Mouse (Mus musculus) midbrain, embryonic 14.5 days (tissue): ENCODE data around the gene Nfkbid. TPM values are rescaled to one million over a fixed set of nuclear protein-coding genes. Genes with fewer than 3 reads are reported as not detected.
A peak's percentile ranks its signal among the peaks of the same experiment; 100 is the strongest.

Source experiments
- ATAC-seq: fragments of 200-750 bp; cut with Nextera tagmentation; 2 replicates; pipeline ENCODE4 v1.8.0; 2017; ENCODE audit warnings: moderate number of reproducible peaks, moderate library complexity; ENCODE audit not compliant: low FRiP score, low TSS enrichment
- DNase-seq: peaks from one replicate; pipeline ENCODE4 v3.0.0-alpha.2; 2015
- H3K27ac ChIP-seq: fragments of 300-500 bp; sonication (generic); replicated peaks from 2 replicates; pipeline ENCODE4 v1.5.1; 2014; ENCODE audit warnings: mild to moderate bottlenecking, low read depth, low read length, moderate library complexity
- H3K27me3 ChIP-seq: fragments of 300-500 bp; sonication (generic); 2 replicates; pipeline ENCODE4 v1.6.1; 2014; ENCODE audit warnings: low read length, control low read depth, mixed read lengths; ENCODE audit not compliant: control insufficient read depth, insufficient read depth
- H3K36me3 ChIP-seq: fragments of 300-500 bp; sonication (generic); 2 replicates; pipeline ENCODE4 v1.6.1; 2014; ENCODE audit warnings: low read length, control low read depth; ENCODE audit not compliant: control insufficient read depth, insufficient read depth
- H3K4me1 ChIP-seq: fragments of 300-500 bp; sonication (generic); 2 replicates; pipeline ENCODE4 v1.6.1; 2014; ENCODE audit warnings: mild to moderate bottlenecking, antibody characterized with exemption, low read length, control low read depth; ENCODE audit not compliant: control insufficient read depth, insufficient read depth
- H3K4me2 ChIP-seq: fragments of 300-500 bp; sonication (generic); 2 replicates; pipeline ENCODE4 v1.6.1; 2014; ENCODE audit warnings: mild to moderate bottlenecking, low read length, moderate library complexity
- H3K4me3 ChIP-seq: fragments of 300-500 bp; sonication (generic); replicated peaks from 2 replicates; pipeline ENCODE4 v1.5.1; 2014; ENCODE audit warnings: low read depth, low read length
- H3K9ac ChIP-seq: fragments of 300-500 bp; sonication (generic); replicated peaks from 2 replicates; pipeline ENCODE4 v1.6.1; 2014; ENCODE audit warnings: mild to moderate bottlenecking, low read length, moderate library complexity
- H3K9me3 ChIP-seq: fragments of 300-500 bp; sonication (generic); 2 replicates; pipeline ENCODE4 v1.6.1; 2016; ENCODE audit warnings: low read length, control low read depth, mixed read lengths; ENCODE audit not compliant: control insufficient read depth
- WGBS: fragments of 180-500 bp; shearing (Covaris S2); extraction: QIAGEN DNeasy Blood & Tissue Kit; methylation state at CpG from one replicate; pipeline ENCODE4 v1.1.7; 2014; 5-methylcytosine and 5-hydroxymethylcytosine counted together
- polyA plus RNA-seq: library from polyadenylated mRNA; unstranded; fragments of >200 nt; fragmentation: Nextera tagmentation; extraction: Ambion mirVana; gene quantifications from 2 replicates; pipeline ENCODE4 v1.2.1, GENCODE M21; 2014

Gene Nfkbid
- polyA plus RNA-seq, 1 experiment from 2014 or later = 1.4 TPM

DNA sequence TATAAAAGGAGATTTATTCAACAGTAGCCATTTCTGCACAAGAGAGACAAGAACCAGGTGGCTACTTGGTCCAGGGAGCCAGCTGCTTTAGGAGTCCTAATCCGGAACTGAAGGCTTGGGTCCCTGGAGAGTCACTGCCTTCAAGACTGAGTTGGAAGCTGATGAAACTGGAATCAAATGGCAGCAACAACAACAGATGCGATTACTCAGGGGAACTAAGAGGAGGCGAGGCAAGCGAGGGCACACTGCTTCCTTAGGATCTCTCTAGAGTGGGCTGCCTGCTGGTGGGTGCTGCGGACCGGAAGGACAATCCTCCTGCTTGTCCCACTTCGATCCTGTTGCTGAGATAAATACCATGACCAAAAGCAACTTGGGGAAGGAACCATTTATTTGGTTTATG is 21.9 kb upstream of the Nfkbid start:
- H3K27me3 ChIP-seq = no peaks in the 10 kb centered on the region
- no peaks in the 10 kb centered on the region for H3K36me3 ChIP-seq
- H3K9me3 ChIP-seq = no peaks in the 10 kb centered on the region
- DNase-seq (peak; percentile 32), ATAC-seq (no peak)
- no peak overlapping the region for H3K27ac ChIP-seq
- H3K9ac ChIP-seq = no peak overlapping the region
- 49% methylated on average over 7 of the region's 7 CpGs for WGBS
- H3K4me3 ChIP-seq = no peak overlapping the region
- no peak overlapping the region for H3K4me2 ChIP-seq
- H3K4me1 ChIP-seq = 0 out of 2 replicates have a peak, but pooled peaks cover 3% of the 10 kb centered on the region

GRCm38 (mm10) chr7:30402343-30402742 is 19.2 kb upstream of the Nfkbid start:
- Histone ChIP-seq H3K4me1 (0 out of 2 replicates have a peak, but pooled peaks cover 3% of the 10 kb centered on the region), H3K9me3 (no peaks in the 10 kb centered on the region), H3K36me3 (no peaks in the 10 kb centered on the region), H3K27me3 (no peaks in the 10 kb centered on the region), H3K9ac (no peak overlapping the region), H3K4me3 (no peak overlapping the region), H3K27ac (no peak overlapping the region), H3K4me2 (no peak overlapping the region)
- DNase-seq (no peak), ATAC-seq (no peak)
- 69% methylated on average over 4 of the region's 4 CpGs for WGBS

DNA sequence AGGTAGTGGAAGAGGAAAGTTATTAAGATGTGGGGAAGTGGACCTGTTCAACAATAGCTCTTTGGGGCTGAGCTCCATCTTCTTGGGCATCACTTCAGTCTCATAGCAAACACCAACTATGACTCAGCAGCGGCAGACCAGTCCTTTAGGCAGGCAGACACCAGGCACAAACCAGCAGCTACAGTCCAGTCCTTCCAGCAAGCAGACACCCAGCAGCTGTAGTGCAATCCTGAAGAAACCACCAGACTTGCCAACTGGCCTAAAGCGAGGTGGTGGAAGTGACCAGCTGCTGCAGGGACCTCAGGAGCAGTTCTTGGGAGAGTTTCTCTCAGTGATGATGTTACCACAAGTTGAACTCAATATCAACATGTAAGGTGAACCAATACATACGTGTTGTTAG is 12.9 kb upstream of the Nfkbid start:
- ATAC-seq (no peak), DNase-seq (no peak)
- Histone ChIP-seq H3K27ac (no peak overlapping the region), H3K4me2 (no peak overlapping the region), H3K36me3 (no peaks in the 10 kb centered on the region), H3K9ac (no peak overlapping the region), H3K9me3 (no peaks in the 10 kb centered on the region), H3K4me1 (no peaks in the 10 kb centered on the region), H3K4me3 (no peak overlapping the region), H3K27me3 (no peaks in the 10 kb centered on the region)
- WGBS = 86% methylated on average over 3 of the region's 3 CpGs

GRCm38 (mm10) chr7:30409789-30410188 is 11.7 kb upstream of the Nfkbid start:
- no peak for ATAC-seq
- no peaks in the 10 kb centered on the region for H3K27me3 ChIP-seq
- 90% methylated on average over 2 of the region's 2 CpGs for whole genome bisulfite sequencing

GRCm38 (mm10) chr7:30411023-30411422 is 10.5 kb upstream of the Nfkbid start:
- H3K27me3 ChIP-seq = no peaks in the 10 kb centered on the region
- no peaks in the 10 kb centered on the region for H3K9me3 ChIP-seq
- no peaks in the 10 kb centered on the region for H3K36me3 ChIP-seq
- 89% methylated on average over 3 of the region's 3 CpGs for WGBS
- DNase-seq = no peak
- no peaks in the 10 kb centered on the region for H3K4me1 ChIP-seq
- H3K4me3 ChIP-seq = no peak overlapping the region
- no peak overlapping the region for H3K27ac ChIP-seq
- no peak for ATAC-seq
- H3K9ac ChIP-seq = no peak overlapping the region
- no peak overlapping the region for H3K4me2 ChIP-seq

More at GRCm38 (mm10) chr7:30409789-30410188, 11.7 kb upstream of the Nfkbid start:
- Histone ChIP-seq H3K4me2 (no peak overlapping the region), H3K9me3 (no peaks in the 10 kb centered on the region), H3K36me3 (no peaks in the 10 kb centered on the region), H3K27ac (no peak overlapping the region), H3K4me1 (no peaks in the 10 kb centered on the region), H3K9ac (no peak overlapping the region), H3K4me3 (no peak overlapping the region)
- DNase-seq = no peak

DNA sequence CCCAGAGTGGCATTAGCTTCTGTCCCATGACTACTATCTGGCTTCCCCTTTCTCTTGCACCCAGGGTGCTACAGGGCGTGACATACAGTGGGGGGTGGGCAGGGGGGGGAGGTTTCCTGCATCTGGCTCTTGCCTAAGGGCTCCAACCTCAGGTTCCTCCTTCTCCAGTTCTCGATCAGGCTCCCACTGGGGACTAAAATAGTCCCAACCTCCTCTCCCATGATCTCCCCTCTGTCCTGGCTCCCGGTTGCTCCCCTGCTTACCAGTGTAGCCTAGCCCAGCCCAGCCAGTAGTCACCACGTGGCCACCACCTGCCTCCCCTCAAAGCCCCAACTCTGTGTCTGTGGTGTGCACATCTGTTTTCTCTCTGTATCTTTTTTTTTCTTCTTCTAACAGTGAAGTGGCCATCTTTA is 8.8 kb upstream of the Nfkbid start:
- Histone ChIP-seq H3K36me3 (no peaks in the 10 kb centered on the region), H3K4me3 (no peak overlapping the region), H3K9me3 (no peaks in the 10 kb centered on the region), H3K27me3 (no peaks in the 10 kb centered on the region), H3K4me2 (no peak overlapping the region), H3K9ac (no peak overlapping the region), H3K4me1 (no peaks in the 10 kb centered on the region), H3K27ac (no peak overlapping the region)
- 51% methylated on average over 4 of the region's 4 CpGs for WGBS
- ATAC-seq (no peak), DNase-seq (no peak)

DNA sequence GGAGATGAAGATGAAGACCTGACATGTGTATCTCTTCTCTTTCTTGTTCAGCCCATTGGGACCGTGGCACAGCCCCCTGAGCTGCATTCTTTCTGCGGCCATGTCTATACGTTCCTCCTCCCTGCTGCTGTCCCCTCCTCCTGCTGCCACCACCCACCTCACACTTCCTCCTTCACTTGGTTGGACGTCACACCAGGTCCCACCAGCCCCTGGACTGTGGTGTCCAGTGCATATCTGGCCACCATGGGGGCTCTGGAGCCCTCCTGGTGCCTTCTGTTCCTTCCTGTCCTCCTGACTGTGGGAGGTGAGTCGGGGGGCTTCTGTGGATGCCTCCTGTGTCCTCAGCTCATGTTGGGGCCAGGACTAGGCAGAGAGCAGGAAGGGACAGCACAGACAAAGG is 7.9 kb upstream of the Nfkbid start, which contains the start of gene Tyrobp:
Gene Tyrobp, plus strand, starts transcription at position 165 of the 400 bp plus-strand sequence.
- H3K4me1 ChIP-seq = no peaks in the 10 kb centered on the region
- H3K4me3 ChIP-seq = no peak within 1 kb of the TSS
- no peak for DNase-seq
- ATAC-seq = no peak
- H3K27me3 ChIP-seq = no peaks in the 10 kb centered on the region
- 76% methylated on average over 5 of the region's 5 CpGs for WGBS
- H3K27ac ChIP-seq = no peak within 1 kb of the TSS
- no peaks in the 10 kb centered on the region for H3K36me3 ChIP-seq
- H3K4me2 ChIP-seq = no peak within 1 kb of the TSS
- H3K9ac ChIP-seq = no peak within 1 kb of the TSS
- no peaks in the 10 kb centered on the region for H3K9me3 ChIP-seq

- H3K9ac ChIP-seq = no peak overlapping the region
- H3K4me1 ChIP-seq = peaks cover 13% of the 10 kb centered on the region; the same call in 1 of the 2 replicates
- H3K9me3 ChIP-seq = no peaks in the 10 kb centered on the region
- ATAC-seq (no peak), DNase-seq (no peak)
- no peak overlapping the region for H3K27ac ChIP-seq
- no peaks in the 10 kb centered on the region for H3K27me3 ChIP-seq
- 78% methylated on average over 9 of the region's 9 CpGs for WGBS
- H3K4me2 ChIP-seq = no peak overlapping the region
- no peaks in the 10 kb centered on the region for H3K36me3 ChIP-seq
- H3K4me3 ChIP-seq = no peak overlapping the region
These were observed 3.7 kb upstream of the Nfkbid start for GRCm38 (mm10) chr7:30417856-30418255.

- Histone ChIP-seq H3K36me3 (no peaks in the 10 kb centered on the region), H3K9me3 (no peaks in the 10 kb centered on the region), H3K4me2 (no peak within 1 kb of the TSS), H3K9ac (no peak within 1 kb of the TSS), H3K27ac (no peak within 1 kb of the TSS), H3K27me3 (no peaks in the 10 kb centered on the region), H3K4me3 (no peak within 1 kb of the TSS), H3K4me1 (peaks cover 18% of the 10 kb centered on the region; the same call in 1 of the 2 replicates)
- WGBS = 76% methylated on average over 10 of the region's 10 CpGs
- ATAC-seq = no peak
- DNase-seq = no peak
These were observed 1.7 kb upstream of the Nfkbid start, which contains the start of gene Hcst for GRCm38 (mm10) chr7:30419561-30420499. Gene Hcst, minus strand, starts transcription at chr7:30419854.
